Mouse (Mus musculus): ENCODE data around the gene Tspan9. TPM values are rescaled to one million over a fixed set of nuclear protein-coding genes. Genes with fewer than 3 reads are reported as not detected.

Tspan9 gene
- polyA plus RNA-seq, 2 experiments: 134 to 151 TPM

DNA sequence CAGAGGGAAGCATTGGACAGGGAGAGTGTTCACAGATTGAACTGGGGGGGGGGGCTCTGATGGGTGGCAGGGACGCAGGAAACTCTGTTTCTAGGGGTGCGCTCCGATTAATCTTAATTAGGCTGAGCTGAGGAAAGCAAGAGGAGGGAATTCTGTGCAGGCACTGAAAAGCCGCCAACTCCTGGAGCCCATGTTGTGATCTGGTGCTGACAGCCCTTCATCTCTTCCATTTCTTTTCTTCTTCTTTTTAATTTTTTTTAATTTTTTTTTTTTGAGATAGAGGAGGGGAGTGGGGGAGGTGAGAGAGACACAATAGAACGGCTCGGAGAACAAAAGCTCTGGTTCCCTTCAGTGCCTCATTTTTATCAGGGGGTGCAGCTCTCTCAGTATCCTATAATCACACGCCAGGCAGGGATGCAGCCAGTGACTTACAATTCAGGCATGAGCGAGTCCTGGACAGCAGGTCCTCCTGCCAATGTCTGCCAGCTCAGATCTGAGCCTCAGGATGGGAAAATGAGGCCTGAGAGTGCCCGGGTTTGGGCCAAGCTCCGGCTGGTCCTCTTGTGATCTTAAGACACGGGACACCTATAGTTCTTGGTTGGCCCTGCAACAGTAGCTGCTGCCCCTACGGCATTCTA is 72.4 kb downstream of the Tspan9 start:
- Histone ChIP-seq H3K9ac (ENCODE audit: low read depth, low read length, severe bottlenecking) (no peak overlapping the region), H3K36me3 (ENCODE audit: control insufficient read depth, insufficient read depth, low read length) (no peaks in the 10 kb centered on the region), H3K27me3 (ENCODE audit: control insufficient read depth, insufficient read depth, low read length) (no peaks in the 10 kb centered on the region), H3K4me1 (ENCODE audit: control insufficient read depth, insufficient read depth, low read length) (peaks cover 52% of the 10 kb centered on the region), H3K4me3 (replicated peaks; ENCODE audit: low read length) (no peak overlapping the region), H3K27ac (replicated peaks; ENCODE audit: low read depth, low read length) (peak overlapping the region; percentile 62), H3K4me2 (replicated peaks; ENCODE audit: low read depth, low read length, severe bottlenecking) (no peak overlapping the region), H3K9me3 (ENCODE audit: control insufficient read depth, low read length) (no peaks in the 10 kb centered on the region)
- WGBS: 73% methylated on average over 12 of the region's 12 CpGs
- no peak for TF ChIP-seq POLR2A (IDR thresholded peaks at IDR 0.05; ENCODE audit: borderline replicate concordance, extremely low read depth, insufficient read depth, insufficient read length)
- DNase-seq (ENCODE audit: low spot score): no peak
- no peak for ATAC-seq (ENCODE audit: low FRiP score, low read depth)

DNA sequence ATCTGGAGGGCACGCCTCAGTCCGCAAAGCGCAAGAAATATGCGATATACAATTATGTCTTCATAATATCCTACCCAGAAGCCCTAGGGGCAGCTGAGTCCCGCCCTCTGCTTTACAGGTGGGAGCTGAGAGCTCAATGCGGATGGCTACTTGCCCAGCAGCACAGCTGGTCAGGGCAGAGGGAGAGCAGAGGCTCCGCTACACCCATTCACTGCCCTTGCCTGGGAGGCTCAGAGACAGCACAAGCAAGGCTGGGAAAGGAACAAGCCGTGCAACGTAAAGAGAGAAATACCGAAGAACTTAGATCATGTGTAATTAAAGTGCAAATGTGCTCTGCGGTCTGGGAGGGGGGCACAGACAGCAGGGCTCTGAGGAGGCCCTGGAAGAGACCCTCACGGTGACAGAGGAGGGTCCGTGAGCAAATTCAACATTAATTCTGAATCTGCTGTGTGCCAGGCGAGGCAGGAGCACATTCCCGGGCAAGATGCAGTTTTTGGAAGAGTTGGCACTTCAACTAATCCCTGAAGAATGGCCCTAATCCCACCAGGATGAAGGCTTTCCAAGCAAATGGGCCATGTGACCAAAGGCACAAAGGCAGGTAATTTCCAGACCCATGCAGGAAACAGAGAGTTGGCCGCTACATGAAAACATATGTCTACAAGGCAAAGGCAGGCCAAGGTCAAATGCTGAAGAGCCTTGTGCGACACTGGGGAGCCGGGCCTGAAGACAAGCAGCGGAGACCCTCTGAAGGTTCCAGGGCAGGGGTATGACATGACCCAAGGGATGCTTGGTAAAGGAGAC is 73.1 kb downstream of the Tspan9 start:
- Histone ChIP-seq H3K4me2 (replicated peaks; ENCODE audit: low read depth, low read length, severe bottlenecking) (no peak overlapping the region), H3K9me3 (ENCODE audit: control insufficient read depth, low read length) (no peaks in the 10 kb centered on the region), H3K4me3 (replicated peaks; ENCODE audit: low read length) (no peak overlapping the region), H3K27me3 (ENCODE audit: control insufficient read depth, insufficient read depth, low read length) (no peaks in the 10 kb centered on the region), H3K9ac (ENCODE audit: low read depth, low read length, severe bottlenecking) (no peak overlapping the region), H3K36me3 (ENCODE audit: control insufficient read depth, insufficient read depth, low read length) (no peaks in the 10 kb centered on the region), H3K4me1 (ENCODE audit: control insufficient read depth, insufficient read depth, low read length) (peaks cover 52% of the 10 kb centered on the region), H3K27ac (replicated peaks; ENCODE audit: low read depth, low read length) (peak overlapping the region; percentile 62)
- TF ChIP-seq POLR2A (IDR thresholded peaks at IDR 0.05; ENCODE audit: borderline replicate concordance, extremely low read depth, insufficient read depth, insufficient read length): no peak
- DNase-seq (ENCODE audit: low spot score) (peak; percentile 71), ATAC-seq (ENCODE audit: low FRiP score, low read depth) (peak; percentile 58)
- WGBS: 54% methylated on average over 19 of the region's 19 CpGs

DNA sequence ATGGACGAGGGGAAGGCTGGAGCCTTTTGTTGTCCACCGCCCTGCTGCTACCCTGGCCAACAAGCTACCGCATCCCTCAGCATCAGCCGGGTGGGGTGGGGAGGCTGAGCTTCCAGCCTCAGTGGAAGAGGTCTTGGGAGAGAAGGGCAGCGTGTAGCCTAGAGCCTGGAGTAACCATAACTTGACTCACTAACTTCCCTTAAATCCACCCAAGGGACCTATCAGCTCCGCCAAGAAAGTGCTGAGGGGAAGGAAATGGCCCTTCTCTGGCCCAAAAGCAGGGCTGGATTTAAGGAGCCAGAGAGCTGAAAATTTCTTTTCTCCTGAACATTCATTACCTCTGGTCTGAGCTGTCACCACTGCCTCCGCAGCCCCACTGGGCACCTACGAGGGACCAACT is 75.2 kb downstream of the Tspan9 start:
- 66% methylated on average over 8 of the region's 8 CpGs for WGBS
- peaks cover 50% of the 10 kb centered on the region for H3K4me1 ChIP-seq (ENCODE audit: control insufficient read depth, insufficient read depth, low read length)
- no peak overlapping the region for H3K9ac ChIP-seq (ENCODE audit: low read depth, low read length, severe bottlenecking)
- no peaks in the 10 kb centered on the region for H3K9me3 ChIP-seq (ENCODE audit: control insufficient read depth, low read length)
- ATAC-seq (ENCODE audit: low FRiP score, low read depth) (no peak), DNase-seq (ENCODE audit: low spot score) (no peak)
- no peak overlapping the region for H3K27ac ChIP-seq (replicated peaks; ENCODE audit: low read depth, low read length)
- H3K27me3 ChIP-seq (ENCODE audit: control insufficient read depth, insufficient read depth, low read length): no peaks in the 10 kb centered on the region
- H3K4me2 ChIP-seq (replicated peaks; ENCODE audit: low read depth, low read length, severe bottlenecking): no peak overlapping the region
- no peak overlapping the region for H3K4me3 ChIP-seq (replicated peaks; ENCODE audit: low read length)
- H3K36me3 ChIP-seq (ENCODE audit: control insufficient read depth, insufficient read depth, low read length): no peaks in the 10 kb centered on the region
- no peak for TF ChIP-seq POLR2A (IDR thresholded peaks at IDR 0.05; ENCODE audit: borderline replicate concordance, extremely low read depth, insufficient read depth, insufficient read length)

DNA sequence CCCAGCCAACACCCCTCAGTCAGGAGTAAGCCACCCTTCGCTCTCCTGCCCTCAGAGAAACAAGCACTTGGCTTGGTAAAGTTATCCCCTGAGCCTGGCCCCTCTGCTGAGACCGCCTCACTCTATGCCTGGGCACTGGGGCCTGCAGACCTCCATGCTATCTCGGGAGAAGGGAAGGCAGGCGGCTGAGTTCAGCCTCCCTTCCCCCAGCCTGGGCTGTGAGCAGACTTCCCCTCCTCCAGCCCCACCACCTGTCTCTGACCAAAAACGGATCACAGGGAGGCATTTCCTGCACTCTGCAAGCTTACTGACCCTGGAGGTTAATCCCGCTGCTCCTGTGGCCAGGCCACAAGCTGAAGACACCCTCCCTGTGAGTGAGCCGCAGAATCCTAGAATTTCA is 77.4 kb downstream of the Tspan9 start:
- Histone ChIP-seq H3K9me3 (ENCODE audit: control insufficient read depth, low read length) (no peaks in the 10 kb centered on the region), H3K4me2 (replicated peaks; ENCODE audit: low read depth, low read length, severe bottlenecking) (no peak overlapping the region; the same call in 1 of the 2 replicates), H3K27me3 (ENCODE audit: control insufficient read depth, insufficient read depth, low read length) (no peaks in the 10 kb centered on the region), H3K4me1 (ENCODE audit: control insufficient read depth, insufficient read depth, low read length) (peaks cover 50% of the 10 kb centered on the region), H3K9ac (ENCODE audit: low read depth, low read length, severe bottlenecking) (no peak overlapping the region), H3K4me3 (replicated peaks; ENCODE audit: low read length) (no peak overlapping the region), H3K36me3 (ENCODE audit: control insufficient read depth, insufficient read depth, low read length) (no peaks in the 10 kb centered on the region), H3K27ac (replicated peaks; ENCODE audit: low read depth, low read length) (peak overlapping the region; percentile 39)
- DNase-seq (ENCODE audit: low spot score) (no peak), ATAC-seq (ENCODE audit: low FRiP score, low read depth) (peak; percentile 68)
- no peak for TF ChIP-seq POLR2A (IDR thresholded peaks at IDR 0.05; ENCODE audit: borderline replicate concordance, extremely low read depth, insufficient read depth, insufficient read length)
- WGBS: 22% methylated on average over 7 of the region's 7 CpGs

DNA sequence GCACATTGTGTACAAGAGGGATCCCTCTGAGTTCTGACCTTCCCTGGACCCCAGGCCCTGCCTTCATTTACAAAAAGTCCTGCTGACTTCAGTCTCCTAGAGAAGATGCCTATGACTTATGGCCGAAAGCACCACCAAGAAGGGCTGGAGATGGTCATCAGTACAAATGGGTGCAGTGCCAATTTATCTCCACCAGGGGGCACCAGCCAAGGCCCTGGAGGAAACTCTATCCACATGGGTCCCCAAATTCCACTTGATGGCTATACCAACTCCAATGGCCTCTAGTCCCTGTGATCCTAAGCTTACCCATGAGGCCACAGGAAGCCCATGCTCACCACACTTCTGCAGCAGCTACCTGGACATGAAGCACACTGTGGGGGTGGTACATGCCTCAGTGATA is 79.9 kb downstream of the Tspan9 start:
- no peak for DNase-seq (ENCODE audit: low spot score)
- WGBS: 95% methylated on average over 1 of the region's 1 CpGs
- Histone ChIP-seq H3K36me3 (ENCODE audit: control insufficient read depth, insufficient read depth, low read length) (no peaks in the 10 kb centered on the region), H3K27me3 (ENCODE audit: control insufficient read depth, insufficient read depth, low read length) (no peaks in the 10 kb centered on the region), H3K4me3 (replicated peaks; ENCODE audit: low read length) (no peak overlapping the region), H3K27ac (replicated peaks; ENCODE audit: low read depth, low read length) (no peak overlapping the region), H3K4me2 (replicated peaks; ENCODE audit: low read depth, low read length, severe bottlenecking) (no peak overlapping the region), H3K4me1 (ENCODE audit: control insufficient read depth, insufficient read depth, low read length) (peaks cover 36% of the 10 kb centered on the region), H3K9me3 (ENCODE audit: control insufficient read depth, low read length) (no peaks in the 10 kb centered on the region), H3K9ac (ENCODE audit: low read depth, low read length, severe bottlenecking) (no peak overlapping the region)
- no peak for ATAC-seq (ENCODE audit: low FRiP score, low read depth)
- no peak for TF ChIP-seq POLR2A (IDR thresholded peaks at IDR 0.05; ENCODE audit: borderline replicate concordance, extremely low read depth, insufficient read depth, insufficient read length)

All from limb, embryonic 14.5 days (tissue).